Mouse (Mus musculus) E14TG2a.4 (cell line): ENCODE data around the gene Efnb1.

Source experiments
- CTCF ChIP-seq: conservative IDR thresholded peaks from 2 replicates; pipeline ENCODE4 v1.5.1; 2014; ENCODE audit warnings: low read length
- NANOG ChIP-seq: IDR thresholded peaks from 2 replicates; pipeline ENCODE4 v1.6.1; 2014; ENCODE audit warnings: borderline replicate concordance, low read length, mixed read lengths

GRCm38 (mm10) chrX:99152566-99153265 lies 16.8 kb downstream of the Efnb1 start:
- TF ChIP-seq CTCF (no peak), NANOG (peak; percentile 35; the same call in 1 of the 2 replicates)
